Mouse (Mus musculus): ENCODE data around the gene Sfrp4.
"Not testable (repeated sequence)": the region's sequence is repeated elsewhere in the genome, so short reads cannot be mapped to it uniquely, and the experiment has no call there.

Gene Sfrp4

GRCm38 (mm10) chr13:19622573-19623227 is at the start of gene Sfrp4:
Gene Sfrp4 (plus strand): TSS chr13:19623104.
- in situ Hi-C loops (cut with MboI; ENCODE audit: low pct_unique_long_range_greater_than_20kb in 1 of 2, low sequenced_read_pairs in 2 of 2, unreplicated experiment in 1 of 2) = loop anchor here in 1 of 2 experiments (10.0 kb wide), 1 partner anchor 98 kb away; no protein-coding TSS in a partner anchor

GRCm38 (mm10) chr13:19574723-19575122 is 48.2 kb upstream of the Sfrp4 start:
- in situ Hi-C loops (cut with MboI; ENCODE audit: low pct_unique_long_range_greater_than_20kb in 1 of 2, low sequenced_read_pairs in 2 of 2, unreplicated experiment in 1 of 2) = not testable (repeated sequence)

- in situ Hi-C loops (cut with MboI; ENCODE audit: low pct_unique_long_range_greater_than_20kb in 1 of 2, low sequenced_read_pairs in 2 of 2, unreplicated experiment in 1 of 2) = no loop called here
These were observed 47.0 kb upstream of the Sfrp4 start for GRCm38 (mm10) chr13:19575947-19576346.

GRCm38 (mm10) chr13:19590996-19591759 is 31.7 kb upstream of the Sfrp4 start:
- in situ Hi-C loops (cut with MboI; ENCODE audit: low pct_unique_long_range_greater_than_20kb in 1 of 2, low sequenced_read_pairs in 2 of 2, unreplicated experiment in 1 of 2) = no loop called here

GRCm38 (mm10) chr13:19595141-19595540 is 27.8 kb upstream of the Sfrp4 start:
- in situ Hi-C loops (cut with MboI; ENCODE audit: low pct_unique_long_range_greater_than_20kb in 1 of 2, low sequenced_read_pairs in 2 of 2, unreplicated experiment in 1 of 2) = no loop called here

- in situ Hi-C loops (cut with MboI; ENCODE audit: low pct_unique_long_range_greater_than_20kb in 1 of 2, low sequenced_read_pairs in 2 of 2, unreplicated experiment in 1 of 2) = no loop called here
These were observed 23.7 kb upstream of the Sfrp4 start for GRCm38 (mm10) chr13:19599242-19599641.

- in situ Hi-C loops (cut with MboI; ENCODE audit: low pct_unique_long_range_greater_than_20kb in 1 of 2, low sequenced_read_pairs in 2 of 2, unreplicated experiment in 1 of 2) = no loop called here
These were observed 20.4 kb upstream of the Sfrp4 start for GRCm38 (mm10) chr13:19602531-19602930.

GRCm38 (mm10) chr13:19603719-19604118 is 19.2 kb upstream of the Sfrp4 start:
- in situ Hi-C loops (cut with MboI; ENCODE audit: low pct_unique_long_range_greater_than_20kb in 1 of 2, low sequenced_read_pairs in 2 of 2, unreplicated experiment in 1 of 2) = no loop called here

GRCm38 (mm10) chr13:19604916-19605315 is 18.0 kb upstream of the Sfrp4 start:
- in situ Hi-C loops (cut with MboI; ENCODE audit: low pct_unique_long_range_greater_than_20kb in 1 of 2, low sequenced_read_pairs in 2 of 2, unreplicated experiment in 1 of 2) = no loop called here

- in situ Hi-C loops (cut with MboI; ENCODE audit: low pct_unique_long_range_greater_than_20kb in 1 of 2, low sequenced_read_pairs in 2 of 2, unreplicated experiment in 1 of 2) = no loop called here
These were observed 14.8 kb upstream of the Sfrp4 start for GRCm38 (mm10) chr13:19608120-19608519.

GRCm38 (mm10) chr13:19612348-19612747 is 10.6 kb upstream of the Sfrp4 start:
- in situ Hi-C loops (cut with MboI; ENCODE audit: low pct_unique_long_range_greater_than_20kb in 1 of 2, low sequenced_read_pairs in 2 of 2, unreplicated experiment in 1 of 2) = no loop called here

- in situ Hi-C loops (cut with MboI; ENCODE audit: low pct_unique_long_range_greater_than_20kb in 1 of 2, low sequenced_read_pairs in 2 of 2, unreplicated experiment in 1 of 2) = no loop called here
These were observed 9.9 kb upstream of the Sfrp4 start for GRCm38 (mm10) chr13:19612963-19613362.

GRCm38 (mm10) chr13:19613426-19613825 is 9.5 kb upstream of the Sfrp4 start:
- in situ Hi-C loops (cut with MboI; ENCODE audit: low pct_unique_long_range_greater_than_20kb in 1 of 2, low sequenced_read_pairs in 2 of 2, unreplicated experiment in 1 of 2) = no loop called here

- in situ Hi-C loops (cut with MboI; ENCODE audit: low pct_unique_long_range_greater_than_20kb in 1 of 2, low sequenced_read_pairs in 2 of 2, unreplicated experiment in 1 of 2) = no loop called here
These were observed 8.6 kb upstream of the Sfrp4 start for GRCm38 (mm10) chr13:19614311-19614710.

- in situ Hi-C loops (cut with MboI; ENCODE audit: low pct_unique_long_range_greater_than_20kb in 1 of 2, low sequenced_read_pairs in 2 of 2, unreplicated experiment in 1 of 2) = no loop called here
These were observed 4.8 kb upstream of the Sfrp4 start for GRCm38 (mm10) chr13:19618081-19618480.

- in situ Hi-C loops (cut with MboI; ENCODE audit: low pct_unique_long_range_greater_than_20kb in 1 of 2, low sequenced_read_pairs in 2 of 2, unreplicated experiment in 1 of 2) = no loop called here
These were observed 4.1 kb upstream of the Sfrp4 start for GRCm38 (mm10) chr13:19618841-19619215.

- in situ Hi-C loops (cut with MboI; ENCODE audit: low pct_unique_long_range_greater_than_20kb in 1 of 2, low sequenced_read_pairs in 2 of 2, unreplicated experiment in 1 of 2) = no loop called here
These were observed 3.5 kb upstream of the Sfrp4 start, which contains the start of gene Epdr1 for GRCm38 (mm10) chr13:19619216-19619927. Gene Epdr1 (minus strand): TSS chr13:19619927.

- in situ Hi-C loops (cut with MboI; ENCODE audit: low pct_unique_long_range_greater_than_20kb in 1 of 2, low sequenced_read_pairs in 2 of 2, unreplicated experiment in 1 of 2) = loop anchor here in 1 of 2 experiments (10.0 kb wide), 1 partner anchor 99 kb away; no protein-coding TSS in a partner anchor
These were observed 463 bp downstream of the Sfrp4 start for GRCm38 (mm10) chr13:19623228-19623905.

All from mouse embryonic stem cell (cell line).